Mouse (Mus musculus): Measurements from ENCODE around the gene Pigu. TPM values are rescaled to one million over a fixed set of nuclear protein-coding genes. Genes with fewer than 3 reads are reported as not detected.

The Pigu gene
- polyA plus RNA-seq (2014; fragmentation: Nextera tagmentation; extraction: Ambion mirVana): 61.2 and 68.2 TPM in 2 replicates

DNA sequence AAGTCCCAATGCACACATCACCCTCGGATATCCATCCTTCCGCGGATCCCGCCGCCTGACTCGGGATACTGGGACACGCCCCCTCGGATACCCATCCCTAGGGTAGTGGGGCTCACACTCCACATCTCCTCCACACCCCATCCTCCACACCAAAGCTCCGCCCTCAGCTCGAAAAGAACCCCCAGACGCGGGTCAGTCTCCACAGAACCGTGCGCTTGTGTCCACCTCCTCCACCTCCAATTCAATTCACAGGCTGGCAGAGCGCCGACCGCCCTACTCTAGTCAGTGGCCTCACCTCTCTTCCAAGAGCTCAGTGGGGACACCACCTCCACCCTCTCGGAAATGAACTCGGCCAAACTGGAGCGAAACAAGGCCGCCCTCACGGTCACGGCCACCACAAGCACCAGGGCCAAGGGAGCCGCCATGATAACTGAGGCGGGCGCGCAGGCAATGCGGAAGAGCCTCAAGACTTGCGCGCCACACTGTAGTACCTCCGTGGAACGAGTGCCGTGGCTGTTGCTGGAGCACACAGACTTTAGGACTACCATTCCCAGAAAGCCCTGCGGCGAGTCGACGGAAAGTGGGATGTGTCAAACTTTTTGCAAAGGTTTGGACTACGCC lies at the start of gene Pigu:
Gene Pigu (minus strand): TSS at position 460 of the 621 bp plus-strand sequence.
- Histone ChIP-seq H3K4me3 (ENCODE audit: low read depth, low read length) (peak within 1 kb of the TSS; percentile 81), H3K36me3 (ENCODE audit: control insufficient read depth, insufficient read depth, low read length) (no peaks in the 10 kb centered on the region), H3K27ac (ENCODE audit: low read depth, low read length) (peak within 1 kb of the TSS; percentile 79), H3K27me3 (ENCODE audit: control insufficient read depth, insufficient read depth, low read length) (no peaks in the 10 kb centered on the region), H3K4me1 (ENCODE audit: control insufficient read depth, insufficient read depth, low read length) (peaks cover 11% of the 10 kb centered on the region), H3K4me2 (ENCODE audit: low read depth, low read length) (peak within 1 kb of the TSS; percentile 79), H3K9ac (replicated peaks; ENCODE audit: low read depth, low read length) (peak within 1 kb of the TSS; percentile 67), H3K9me3 (ENCODE audit: control insufficient read depth, low read length) (no peaks in the 10 kb centered on the region)
- under 1% methylated on average over 38 of the region's 38 CpGs for WGBS
- peak; percentile 99 for ATAC-seq (ENCODE audit: low read depth)

DNA sequence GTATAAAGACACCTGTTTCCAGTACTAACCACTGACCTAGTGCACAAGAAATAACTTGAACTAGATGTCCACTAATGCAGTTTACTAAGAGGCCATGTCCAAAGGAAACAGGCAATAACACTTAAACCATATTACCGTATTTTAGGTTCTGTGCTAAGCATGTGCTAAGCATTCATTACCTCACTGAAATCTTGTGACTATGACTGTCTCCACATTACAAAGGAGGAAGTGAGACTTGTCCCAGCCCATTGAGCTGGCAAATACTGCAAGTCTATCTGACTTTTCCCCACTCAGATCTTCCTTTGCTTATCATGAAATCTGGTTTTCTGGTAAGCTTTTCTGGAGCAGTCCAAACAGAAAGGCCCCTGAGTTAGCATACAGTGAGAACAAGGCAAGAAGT lies 47.4 kb upstream of the Pigu start:
- Histone ChIP-seq H3K4me3 (ENCODE audit: low read depth, low read length) (no peak overlapping the region), H3K27me3 (ENCODE audit: control insufficient read depth, insufficient read depth, low read length) (no peaks in the 10 kb centered on the region), H3K9ac (replicated peaks; ENCODE audit: low read depth, low read length) (no peak overlapping the region), H3K36me3 (ENCODE audit: control insufficient read depth, insufficient read depth, low read length) (peaks cover 52% of the 10 kb centered on the region), H3K4me1 (ENCODE audit: control insufficient read depth, insufficient read depth, low read length) (no peaks in the 10 kb centered on the region), H3K9me3 (ENCODE audit: control insufficient read depth, low read length) (no peaks in the 10 kb centered on the region), H3K27ac (ENCODE audit: low read depth, low read length) (no peak overlapping the region), H3K4me2 (ENCODE audit: low read depth, low read length) (no peak overlapping the region)
- WGBS: 100% methylated on average over 1 of the region's 1 CpGs
- no peak for ATAC-seq (ENCODE audit: low read depth)

DNA sequence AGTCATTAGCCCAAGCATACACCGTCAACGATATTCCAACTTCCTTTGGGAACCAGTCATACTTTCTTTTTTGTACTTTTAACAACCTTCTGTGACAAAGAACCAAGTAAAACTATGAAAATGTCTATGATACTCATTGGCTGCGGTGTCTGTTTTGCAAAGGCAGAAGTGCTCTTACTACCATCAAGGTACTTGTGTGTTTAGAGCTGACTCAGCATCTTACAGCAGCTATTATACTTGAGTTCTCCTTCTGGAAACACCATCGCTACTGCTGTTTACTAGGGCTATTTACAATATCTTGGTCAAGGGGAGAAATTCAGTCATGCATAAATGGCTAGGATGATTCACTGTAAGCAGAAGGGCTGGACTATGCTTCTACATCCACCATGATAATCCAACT lies 44.7 kb upstream of the Pigu start:
- no peak overlapping the region for H3K27ac ChIP-seq (ENCODE audit: low read depth, low read length)
- no peaks in the 10 kb centered on the region for H3K4me1 ChIP-seq (ENCODE audit: control insufficient read depth, insufficient read depth, low read length)
- no peak for ATAC-seq (ENCODE audit: low read depth)
- WGBS: 96% methylated on average over 4 of the region's 4 CpGs
- H3K4me3 ChIP-seq (ENCODE audit: low read depth, low read length): no peak overlapping the region
- no peak overlapping the region for H3K9ac ChIP-seq (replicated peaks; ENCODE audit: low read depth, low read length)
- peaks cover 34% of the 10 kb centered on the region for H3K36me3 ChIP-seq (ENCODE audit: control insufficient read depth, insufficient read depth, low read length)
- no peaks in the 10 kb centered on the region for H3K9me3 ChIP-seq (ENCODE audit: control insufficient read depth, low read length)
- no peaks in the 10 kb centered on the region for H3K27me3 ChIP-seq (ENCODE audit: control insufficient read depth, insufficient read depth, low read length)
- H3K4me2 ChIP-seq (ENCODE audit: low read depth, low read length): no peak overlapping the region

DNA sequence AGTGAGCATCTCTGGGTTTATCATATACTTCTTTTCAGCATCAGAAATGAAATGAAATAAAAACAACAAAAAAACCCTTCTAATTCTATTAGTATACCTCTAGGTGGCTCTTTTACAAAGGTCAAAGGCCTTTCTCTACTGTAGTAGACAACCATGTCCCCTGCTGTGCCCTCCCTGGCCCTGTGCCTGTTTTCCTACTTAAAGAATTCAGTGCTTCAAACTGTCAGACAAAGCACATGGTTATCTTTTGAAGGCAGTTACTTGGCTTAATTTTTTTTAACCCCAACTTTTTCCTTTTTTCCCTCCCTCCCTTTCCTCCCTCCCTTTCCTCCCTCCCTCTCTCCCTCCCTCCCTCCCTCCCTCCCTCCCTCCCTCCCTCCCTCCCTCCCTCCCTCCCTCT lies 43.0 kb upstream of the Pigu start:
- H3K9ac ChIP-seq (replicated peaks; ENCODE audit: low read depth, low read length): no peak overlapping the region
- no peak overlapping the region for H3K4me2 ChIP-seq (ENCODE audit: low read depth, low read length)
- no peak for ATAC-seq (ENCODE audit: low read depth)

GRCm38 (mm10) chr2:155394586-155394985 lies 37.4 kb upstream of the Pigu start:
- no peak for ATAC-seq (ENCODE audit: low read depth)

More for the DNA sequence above, 43.0 kb upstream of the Pigu start:
- Histone ChIP-seq H3K4me1 (ENCODE audit: control insufficient read depth, insufficient read depth, low read length) (no peaks in the 10 kb centered on the region), H3K36me3 (ENCODE audit: control insufficient read depth, insufficient read depth, low read length) (peaks cover 27% of the 10 kb centered on the region), H3K27ac (ENCODE audit: low read depth, low read length) (no peak overlapping the region), H3K4me3 (ENCODE audit: low read depth, low read length) (no peak overlapping the region), H3K9me3 (ENCODE audit: control insufficient read depth, low read length) (no peaks in the 10 kb centered on the region), H3K27me3 (ENCODE audit: control insufficient read depth, insufficient read depth, low read length) (no peaks in the 10 kb centered on the region)

DNA sequence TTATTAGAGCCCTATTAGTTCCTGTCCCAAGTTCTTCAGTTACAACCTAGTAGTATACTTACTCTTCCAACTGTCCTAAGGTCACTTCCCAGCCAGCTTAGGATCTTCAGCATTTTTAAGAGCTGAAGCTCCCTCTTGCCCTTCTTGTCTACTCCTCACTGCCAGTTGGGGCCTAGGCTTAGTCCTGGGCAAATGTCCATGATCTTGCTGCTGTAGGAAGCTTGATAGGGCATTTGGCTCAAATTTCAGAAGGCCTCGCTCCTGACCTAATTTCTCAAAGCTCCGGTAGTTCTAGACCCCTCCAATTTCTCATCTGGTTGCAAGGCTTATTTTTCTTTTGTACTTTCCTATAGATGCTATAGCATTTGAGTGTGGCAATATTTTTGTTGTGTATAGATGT lies 31.3 kb upstream of the Pigu start:
- Histone ChIP-seq H3K4me3 (ENCODE audit: low read depth, low read length) (no peak overlapping the region), H3K36me3 (ENCODE audit: control insufficient read depth, insufficient read depth, low read length) (peaks cover 42% of the 10 kb centered on the region), H3K4me2 (ENCODE audit: low read depth, low read length) (no peak overlapping the region), H3K9ac (replicated peaks; ENCODE audit: low read depth, low read length) (no peak overlapping the region), H3K4me1 (ENCODE audit: control insufficient read depth, insufficient read depth, low read length) (peaks cover 23% of the 10 kb centered on the region), H3K27ac (ENCODE audit: low read depth, low read length) (no peak overlapping the region), H3K9me3 (ENCODE audit: control insufficient read depth, low read length) (no peaks in the 10 kb centered on the region), H3K27me3 (ENCODE audit: control insufficient read depth, insufficient read depth, low read length) (no peaks in the 10 kb centered on the region)
- WGBS: 88% methylated on average over 2 of the region's 2 CpGs
- ATAC-seq (ENCODE audit: low read depth): no peak

More at GRCm38 (mm10) chr2:155394586-155394985, 37.4 kb upstream of the Pigu start:
- Histone ChIP-seq H3K9ac (replicated peaks; ENCODE audit: low read depth, low read length) (no peak overlapping the region), H3K4me1 (ENCODE audit: control insufficient read depth, insufficient read depth, low read length) (no peaks in the 10 kb centered on the region), H3K36me3 (ENCODE audit: control insufficient read depth, insufficient read depth, low read length) (peaks cover 32% of the 10 kb centered on the region), H3K27me3 (ENCODE audit: control insufficient read depth, insufficient read depth, low read length) (no peaks in the 10 kb centered on the region), H3K4me2 (ENCODE audit: low read depth, low read length) (no peak overlapping the region), H3K9me3 (ENCODE audit: control insufficient read depth, low read length) (no peaks in the 10 kb centered on the region), H3K4me3 (ENCODE audit: low read depth, low read length) (no peak overlapping the region), H3K27ac (ENCODE audit: low read depth, low read length) (no peak overlapping the region)
- 89% methylated on average over 5 of the region's 5 CpGs for WGBS

DNA sequence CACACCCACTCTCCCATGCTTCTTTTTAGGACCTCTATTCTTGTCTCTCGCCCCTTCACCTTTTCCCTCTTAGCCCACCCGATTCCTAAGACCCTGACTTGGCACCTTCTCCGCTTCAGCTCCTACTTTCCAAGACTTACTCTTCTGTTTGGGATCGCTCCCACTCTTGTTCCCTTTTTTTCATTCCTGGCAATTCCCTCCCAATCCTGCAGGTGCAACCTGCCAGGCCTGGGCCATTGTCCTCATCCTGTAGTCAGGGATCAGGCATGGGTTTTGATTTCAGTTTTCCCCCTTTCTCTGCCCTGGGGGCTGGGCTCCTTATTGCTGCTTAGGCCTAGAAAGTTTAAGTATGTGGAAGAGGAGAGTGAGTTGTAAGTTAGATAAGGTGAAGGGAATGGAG lies 29.8 kb upstream of the Pigu start:
- Histone ChIP-seq H3K9ac (replicated peaks; ENCODE audit: low read depth, low read length) (no peak overlapping the region), H3K27me3 (ENCODE audit: control insufficient read depth, insufficient read depth, low read length) (no peaks in the 10 kb centered on the region)

GRCm38 (mm10) chr2:155386534-155386899 lies 29.3 kb upstream of the Pigu start:
- H3K9ac ChIP-seq (replicated peaks; ENCODE audit: low read depth, low read length): no peak overlapping the region
- no peak for ATAC-seq (ENCODE audit: low read depth)
- H3K27ac ChIP-seq (ENCODE audit: low read depth, low read length): no peak overlapping the region
- H3K4me1 ChIP-seq (ENCODE audit: control insufficient read depth, insufficient read depth, low read length): peaks cover 34% of the 10 kb centered on the region
- no peaks in the 10 kb centered on the region for H3K9me3 ChIP-seq (ENCODE audit: control insufficient read depth, low read length)
- H3K36me3 ChIP-seq (ENCODE audit: control insufficient read depth, insufficient read depth, low read length): peaks cover 42% of the 10 kb centered on the region
- no peak overlapping the region for H3K4me2 ChIP-seq (ENCODE audit: low read depth, low read length)
- WGBS: 13% methylated on average over 24 of the region's 27 CpGs
- H3K4me3 ChIP-seq (ENCODE audit: low read depth, low read length): no peak overlapping the region
- no peaks in the 10 kb centered on the region for H3K27me3 ChIP-seq (ENCODE audit: control insufficient read depth, insufficient read depth, low read length)

More for the DNA sequence above, 29.8 kb upstream of the Pigu start:
- no peak overlapping the region for H3K4me2 ChIP-seq (ENCODE audit: low read depth, low read length)
- H3K9me3 ChIP-seq (ENCODE audit: control insufficient read depth, low read length): no peaks in the 10 kb centered on the region
- no peak overlapping the region for H3K4me3 ChIP-seq (ENCODE audit: low read depth, low read length)
- H3K4me1 ChIP-seq (ENCODE audit: control insufficient read depth, insufficient read depth, low read length): peaks cover 34% of the 10 kb centered on the region
- H3K36me3 ChIP-seq (ENCODE audit: control insufficient read depth, insufficient read depth, low read length): peaks cover 42% of the 10 kb centered on the region
- 55% methylated on average over 4 of the region's 4 CpGs for WGBS
- ATAC-seq (ENCODE audit: low read depth): no peak
- no peak overlapping the region for H3K27ac ChIP-seq (ENCODE audit: low read depth, low read length)

- Histone ChIP-seq H3K9ac (replicated peaks; ENCODE audit: low read depth, low read length) (no peak overlapping the region; the same call in 1 of the 2 replicates), H3K27ac (ENCODE audit: low read depth, low read length) (0 out of 2 replicates have a peak overlapping the region, but pooled peaks have one; percentile 35), H3K9me3 (ENCODE audit: control insufficient read depth, low read length) (no peaks in the 10 kb centered on the region), H3K4me3 (ENCODE audit: low read depth, low read length) (no peak overlapping the region), H3K27me3 (ENCODE audit: control insufficient read depth, insufficient read depth, low read length) (no peaks in the 10 kb centered on the region), H3K36me3 (ENCODE audit: control insufficient read depth, insufficient read depth, low read length) (peaks cover 37% of the 10 kb centered on the region), H3K4me1 (ENCODE audit: control insufficient read depth, insufficient read depth, low read length) (peaks cover 34% of the 10 kb centered on the region), H3K4me2 (ENCODE audit: low read depth, low read length) (peak overlapping the region; percentile 17; the same call in 1 of the 2 replicates)
- WGBS: 23% methylated on average over 18 of the region's 18 CpGs
- ATAC-seq (ENCODE audit: low read depth): no peak
Measured at GRCm38 (mm10) chr2:155385731-155386533, 28.7 kb upstream of the Pigu start.

All from neural tube, embryonic 14.5 days (tissue).